Mouse (Mus musculus) neural tube, embryonic 14.5 days (tissue): Measurements from ENCODE around the gene Rcor1. TPM values are rescaled to one million over a fixed set of nuclear protein-coding genes. Genes with fewer than 3 reads are reported as not detected.
"Not testable (repeated sequence)": the region's sequence is repeated elsewhere in the genome, so short reads cannot be mapped to it uniquely, and the experiment has no call there.

Source experiments
- ATAC-seq: fragments of 200-750 bp; cut with Nextera tagmentation; 2 replicates; pipeline ENCODE4 v1.8.0; 2017; ENCODE audit warnings: low read depth, mild to moderate bottlenecking, moderate TSS enrichment, moderate library complexity
- H3K27ac ChIP-seq: fragments of 300-500 bp; sonication (generic); 2 replicates; pipeline ENCODE4 v1.5.1; 2014; ENCODE audit warnings: low read depth, mild to moderate bottlenecking, control low read depth, low read length, moderate library complexity, mixed read lengths
- H3K27me3 ChIP-seq: fragments of 300-500 bp; sonication (generic); 2 replicates; pipeline ENCODE4 v1.6.1; 2014; ENCODE audit warnings: low read length; ENCODE audit not compliant: control insufficient read depth, insufficient read depth
- H3K36me3 ChIP-seq: fragments of 300-500 bp; sonication (generic); 2 replicates; pipeline ENCODE4 v1.6.1; 2014; ENCODE audit warnings: low read length, mixed read lengths; ENCODE audit not compliant: control insufficient read depth, insufficient read depth
- H3K4me1 ChIP-seq: fragments of 300-500 bp; sonication (generic); 2 replicates; pipeline ENCODE4 v1.6.1; 2014; ENCODE audit warnings: low read length; ENCODE audit not compliant: control insufficient read depth, insufficient read depth
- H3K4me2 ChIP-seq: fragments of 300-500 bp; sonication (generic); 2 replicates; pipeline ENCODE4 v1.6.1; 2014; ENCODE audit warnings: mild to moderate bottlenecking, low read depth, low read length, control low read depth
- H3K4me3 ChIP-seq: fragments of 300-500 bp; sonication (generic); 2 replicates; pipeline ENCODE4 v1.5.1; 2014; ENCODE audit warnings: low read depth, low read length, control low read depth, mixed read lengths
- H3K9ac ChIP-seq: fragments of 300-500 bp; sonication (generic); replicated peaks from 2 replicates; pipeline ENCODE4 v1.6.1; 2014; ENCODE audit warnings: low read depth, mild to moderate bottlenecking, control low read depth, low read length, mixed read lengths
- H3K9me3 ChIP-seq: fragments of 300-500 bp; sonication (generic); 2 replicates; pipeline ENCODE4 v1.6.1; 2016; ENCODE audit warnings: low read length; ENCODE audit not compliant: control insufficient read depth
- WGBS: fragments of 180-500 bp; shearing (Covaris S2); extraction: QIAGEN DNeasy Blood & Tissue Kit; methylation state at CpG from one replicate; pipeline ENCODE4 v1.1.7; 2014; 5-methylcytosine and 5-hydroxymethylcytosine counted together
- polyA plus RNA-seq: library from polyadenylated mRNA; unstranded; fragments of >200 nt; fragmentation: Nextera tagmentation; extraction: Ambion mirVana; gene quantifications from 2 replicates; pipeline ENCODE4 v1.2.1, GENCODE M21; 2014

Gene Rcor1
- polyA plus RNA-seq, 1 experiment from 2014 or later, result 7.4 TPM

- no peaks in the 10 kb centered on the region for H3K27me3 ChIP-seq
- WGBS, result 93% methylated on average over 1 of the region's 1 CpGs
- ATAC-seq, result no peak
Observed at GRCm38 (mm10) chr12:111046866-111047265, 7.7 kb downstream of the Rcor1 start.

DNA sequence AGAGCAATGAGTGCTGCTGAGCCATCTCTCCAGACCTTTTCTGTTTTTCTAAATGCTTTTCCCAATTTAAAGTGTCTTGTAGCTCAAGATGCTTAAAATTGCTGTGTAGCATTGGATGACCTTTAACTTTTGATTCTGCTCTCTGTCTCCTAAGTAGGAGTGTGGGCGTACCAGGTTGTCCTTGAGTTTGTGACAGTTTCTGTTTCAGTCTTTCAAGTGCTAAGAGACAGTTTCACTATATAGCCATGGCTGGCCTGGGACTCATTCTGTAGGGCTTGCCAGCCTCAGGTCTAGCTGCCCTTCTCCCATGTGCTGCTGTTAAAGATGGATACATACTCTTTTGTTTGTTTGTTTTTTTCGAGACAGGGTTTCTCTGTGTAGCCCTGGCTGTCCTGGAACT is 9.1 kb downstream of the Rcor1 start:
- 95% methylated on average over 2 of the region's 2 CpGs for WGBS
- no peaks in the 10 kb centered on the region for H3K27me3 ChIP-seq
- H3K27ac ChIP-seq, result no peak overlapping the region
- no peaks in the 10 kb centered on the region for H3K9me3 ChIP-seq
- no peaks in the 10 kb centered on the region for H3K4me1 ChIP-seq
- no peaks in the 10 kb centered on the region for H3K36me3 ChIP-seq
- no peak overlapping the region for H3K4me2 ChIP-seq
- H3K4me3 ChIP-seq, result no peak overlapping the region
- H3K9ac ChIP-seq, result no peak overlapping the region
- ATAC-seq, result no peak

More at GRCm38 (mm10) chr12:111046866-111047265, 7.7 kb downstream of the Rcor1 start:
- Histone ChIP-seq H3K36me3 (no peaks in the 10 kb centered on the region), H3K9ac (no peak overlapping the region), H3K27ac (no peak overlapping the region), H3K4me1 (no peaks in the 10 kb centered on the region), H3K4me2 (no peak overlapping the region), H3K4me3 (no peak overlapping the region), H3K9me3 (no peaks in the 10 kb centered on the region)

GRCm38 (mm10) chr12:111050256-111050655 is 11.1 kb downstream of the Rcor1 start:
- Histone ChIP-seq H3K9me3 (no peaks in the 10 kb centered on the region), H3K27ac (no peak overlapping the region), H3K4me1 (no peaks in the 10 kb centered on the region), H3K9ac (no peak overlapping the region), H3K27me3 (no peaks in the 10 kb centered on the region), H3K4me2 (no peak overlapping the region), H3K4me3 (no peak overlapping the region), H3K36me3 (no peaks in the 10 kb centered on the region)
- WGBS, result 88% methylated on average over 2 of the region's 2 CpGs
- ATAC-seq, result no peak

- Histone ChIP-seq H3K9me3 (no peaks in the 10 kb centered on the region), H3K4me2 (no peak overlapping the region), H3K4me3 (no peak overlapping the region), H3K9ac (no peak overlapping the region), H3K27ac (no peak overlapping the region), H3K4me1 (no peaks in the 10 kb centered on the region), H3K27me3 (no peaks in the 10 kb centered on the region), H3K36me3 (no peaks in the 10 kb centered on the region)
- ATAC-seq, result no peak
- 89% methylated on average over 2 of the region's 2 CpGs for WGBS
Observed at GRCm38 (mm10) chr12:111063361-111063760, 24.2 kb downstream of the Rcor1 start.

DNA sequence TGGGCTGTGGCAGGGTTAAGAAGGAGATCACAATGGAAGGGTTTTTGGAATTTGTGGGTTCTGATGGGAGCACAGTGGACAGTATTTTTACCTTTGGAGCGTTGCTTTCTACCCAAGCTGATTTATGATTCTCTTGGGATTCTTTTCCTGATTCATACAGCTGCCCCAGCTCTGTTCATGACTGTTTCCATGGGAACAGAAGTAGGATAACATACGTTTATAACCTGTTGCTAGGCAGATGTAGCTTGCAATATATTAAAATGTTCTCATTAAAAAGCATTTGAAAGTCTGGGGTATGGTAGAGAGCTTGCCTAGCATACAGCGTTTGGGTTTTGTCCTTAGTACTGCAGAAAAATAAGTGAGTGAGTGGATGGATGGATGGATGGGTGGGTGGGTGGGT is 25.1 kb downstream of the Rcor1 start:
- WGBS, result 42% methylated on average over 3 of the region's 3 CpGs
- Histone ChIP-seq H3K36me3 (no peaks in the 10 kb centered on the region), H3K9me3 (no peaks in the 10 kb centered on the region), H3K4me3 (no peak overlapping the region), H3K27me3 (no peaks in the 10 kb centered on the region), H3K9ac (no peak overlapping the region), H3K4me2 (no peak overlapping the region), H3K27ac (no peak overlapping the region), H3K4me1 (no peaks in the 10 kb centered on the region)
- ATAC-seq, result no peak

- H3K4me1 ChIP-seq, result no peaks in the 10 kb centered on the region
- H3K4me2 ChIP-seq, result no peak overlapping the region
- WGBS, result 96% methylated on average over 5 of the region's 5 CpGs
- H3K27ac ChIP-seq, result no peak overlapping the region
- H3K36me3 ChIP-seq, result no peaks in the 10 kb centered on the region
- ATAC-seq, result no peak
- H3K9me3 ChIP-seq, result no peaks in the 10 kb centered on the region
- H3K9ac ChIP-seq, result no peak overlapping the region
- H3K4me3 ChIP-seq, result no peak overlapping the region
- no peaks in the 10 kb centered on the region for H3K27me3 ChIP-seq
Observed at GRCm38 (mm10) chr12:111065330-111065729, 26.2 kb downstream of the Rcor1 start.

DNA sequence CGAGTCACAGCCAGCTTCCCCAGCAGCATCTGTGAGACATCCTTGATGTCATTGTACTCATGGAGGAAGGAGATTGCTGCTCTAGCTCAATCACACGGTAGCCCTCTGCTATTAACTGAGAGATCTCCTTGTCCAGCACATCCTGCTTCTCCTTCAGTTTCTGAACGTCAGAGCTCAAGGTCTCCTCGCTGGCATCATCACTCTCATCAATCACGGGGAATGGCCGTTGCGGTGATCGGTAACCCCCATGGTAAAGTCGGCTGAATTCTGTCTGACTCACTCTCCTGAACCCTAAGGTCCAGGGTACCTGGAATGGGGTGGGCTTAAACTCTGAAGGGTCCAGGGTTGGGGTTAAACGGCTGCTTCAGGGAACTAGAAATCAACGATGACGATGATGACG is 28.7 kb downstream of the Rcor1 start:
- H3K4me1 ChIP-seq, result 0 out of 2 replicates have a peak, but pooled peaks cover 3% of the 10 kb centered on the region
- no peaks in the 10 kb centered on the region for H3K9me3 ChIP-seq
- no peak for ATAC-seq
- no peak overlapping the region for H3K4me3 ChIP-seq
- H3K27ac ChIP-seq, result no peak overlapping the region
- no peaks in the 10 kb centered on the region for H3K27me3 ChIP-seq
- no peak overlapping the region for H3K4me2 ChIP-seq
- no peak overlapping the region for H3K9ac ChIP-seq
- H3K36me3 ChIP-seq, result no peaks in the 10 kb centered on the region
- WGBS, result 89% methylated on average over 13 of the region's 13 CpGs

DNA sequence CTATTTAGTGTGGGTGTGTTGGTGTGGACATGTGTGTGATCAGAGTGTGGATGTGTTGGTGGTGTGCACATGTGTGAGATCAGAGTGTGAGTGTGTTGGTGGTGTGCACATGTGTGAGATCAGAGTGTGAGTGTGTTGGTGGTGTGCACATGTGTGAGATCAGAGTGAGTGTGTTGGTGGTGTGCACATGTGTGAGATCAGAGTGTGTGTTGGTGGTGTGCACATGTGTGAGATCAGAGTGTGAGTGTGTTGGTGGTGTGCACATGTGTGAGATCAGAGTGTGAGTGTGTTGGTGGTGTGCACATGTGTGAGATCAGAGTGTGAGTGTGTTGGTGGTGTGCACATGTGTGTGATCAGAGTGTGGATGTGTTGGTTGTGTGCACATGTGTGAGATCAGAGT is 30.1 kb downstream of the Rcor1 start:
- not testable (repeated sequence) for H3K4me1 ChIP-seq, ATAC-seq, H3K27me3 ChIP-seq

GRCm38 (mm10) chr12:111071009-111071408 is 31.9 kb downstream of the Rcor1 start:
- H3K27ac ChIP-seq, result no peak overlapping the region; the same call in 1 of the 2 replicates

More for the DNA sequence above, 30.1 kb downstream of the Rcor1 start:
- H3K4me2 ChIP-seq, H3K9me3 ChIP-seq, H3K4me3 ChIP-seq, H3K36me3 ChIP-seq, H3K27ac ChIP-seq, H3K9ac ChIP-seq: not testable (repeated sequence)

More at GRCm38 (mm10) chr12:111071009-111071408, 31.9 kb downstream of the Rcor1 start:
- WGBS, result 84% methylated on average over 5 of the region's 5 CpGs
- no peak for ATAC-seq
- H3K27me3 ChIP-seq, result no peaks in the 10 kb centered on the region
- H3K4me3 ChIP-seq, result no peak overlapping the region
- H3K4me1 ChIP-seq, result 0 out of 2 replicates have a peak, but pooled peaks cover 3% of the 10 kb centered on the region
- H3K9ac ChIP-seq, result no peak overlapping the region
- no peaks in the 10 kb centered on the region for H3K36me3 ChIP-seq
- H3K9me3 ChIP-seq, result no peaks in the 10 kb centered on the region
- no peak overlapping the region for H3K4me2 ChIP-seq
